Mouse (Mus musculus) thymus, postnatal 4 days (tissue): ENCODE data around the gene Piezo1.

ENCODE experiments used
- DNase-seq: peaks from one replicate; pipeline ENCODE4 v3.0.0; 2021

Piezo1 gene

GRCm38 (mm10) chr8:122544138-122544537 lies 7.0 kb downstream of the Piezo1 start:
- DNase-seq = no peak

DNA sequence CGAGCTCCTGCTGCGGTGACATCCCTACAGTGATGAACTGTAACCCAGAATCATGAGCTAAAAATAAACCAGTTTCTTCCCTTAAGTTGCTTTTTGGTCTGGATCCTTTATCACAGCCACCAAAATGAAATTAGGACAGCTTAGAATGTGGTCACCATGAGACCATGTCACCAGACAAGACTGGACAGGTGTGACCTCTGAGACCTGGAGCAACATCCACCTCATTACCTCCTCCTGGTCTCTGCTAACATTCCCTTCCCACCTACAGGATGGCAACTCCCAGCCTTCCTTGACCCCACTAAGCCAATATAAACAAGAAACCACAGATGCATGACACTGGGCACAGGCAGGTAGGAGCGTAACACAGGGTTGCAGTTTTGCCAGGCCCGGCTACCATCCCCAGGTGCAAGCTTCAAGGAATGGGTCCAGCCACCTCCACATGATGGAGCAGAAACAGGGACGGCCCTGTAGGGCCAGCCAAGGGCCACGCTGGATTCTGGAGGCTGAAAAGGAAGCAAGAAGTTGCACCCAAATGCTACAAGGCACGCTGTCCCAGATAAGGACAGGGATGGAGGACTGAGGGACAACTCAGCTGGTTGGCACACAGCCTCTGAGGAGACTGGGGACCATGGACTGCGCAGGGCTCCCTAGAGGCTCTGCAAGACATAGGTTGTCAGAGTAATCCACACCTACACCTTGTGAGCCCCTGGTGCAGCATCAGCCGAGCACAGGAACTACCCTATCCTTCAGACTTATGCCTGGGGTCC lies 12.6 kb downstream of the Piezo1 start:
- no peak for DNase-seq

DNA sequence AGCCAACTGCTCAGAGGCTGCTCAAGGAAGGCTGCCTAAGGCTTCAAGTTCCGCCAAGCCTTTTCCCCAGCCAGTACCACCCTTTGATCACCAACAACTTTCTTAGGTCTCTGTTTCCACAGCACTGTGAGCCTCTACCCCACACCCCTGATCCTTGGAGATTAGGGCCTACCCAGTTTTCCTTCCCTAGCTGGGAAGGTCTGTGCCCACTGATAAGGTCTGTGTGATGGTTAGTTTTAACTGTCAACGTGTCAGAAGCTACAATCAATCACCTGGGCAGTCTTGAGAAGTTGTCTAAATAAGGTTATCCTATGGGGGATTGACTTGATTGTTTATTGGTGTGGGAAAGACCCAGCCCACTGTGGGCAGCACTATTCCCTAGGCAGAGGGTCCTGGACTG lies 13.3 kb downstream of the Piezo1 start:
- DNase-seq = no peak

- DNase-seq = no peak
Measured at GRCm38 (mm10) chr8:122537033-122537432, 14.1 kb downstream of the Piezo1 start.

DNA sequence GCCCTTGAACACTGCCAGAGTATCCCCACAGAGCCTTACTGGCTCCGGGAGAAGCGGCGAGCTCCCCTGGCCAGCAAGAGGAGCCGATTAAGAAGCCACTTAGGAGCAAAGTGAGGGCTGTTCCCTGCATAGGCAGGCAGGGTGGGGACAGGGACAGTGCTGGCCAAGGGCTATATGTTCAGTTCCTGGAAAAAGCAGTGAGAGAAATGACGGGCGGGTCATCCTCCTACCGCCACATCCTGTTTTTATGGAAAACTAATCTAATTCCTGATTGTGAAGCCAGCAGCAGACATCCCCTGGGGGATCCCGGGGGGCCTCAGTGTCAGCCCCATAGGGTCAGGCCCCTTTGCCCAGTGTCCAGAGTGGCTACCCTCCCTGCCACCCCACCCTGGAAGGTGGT lies 19.8 kb downstream of the Piezo1 start:
- no peak for DNase-seq

- DNase-seq = no peak
Measured at GRCm38 (mm10) chr8:122529159-122529558, 22.0 kb downstream of the Piezo1 start.

DNA sequence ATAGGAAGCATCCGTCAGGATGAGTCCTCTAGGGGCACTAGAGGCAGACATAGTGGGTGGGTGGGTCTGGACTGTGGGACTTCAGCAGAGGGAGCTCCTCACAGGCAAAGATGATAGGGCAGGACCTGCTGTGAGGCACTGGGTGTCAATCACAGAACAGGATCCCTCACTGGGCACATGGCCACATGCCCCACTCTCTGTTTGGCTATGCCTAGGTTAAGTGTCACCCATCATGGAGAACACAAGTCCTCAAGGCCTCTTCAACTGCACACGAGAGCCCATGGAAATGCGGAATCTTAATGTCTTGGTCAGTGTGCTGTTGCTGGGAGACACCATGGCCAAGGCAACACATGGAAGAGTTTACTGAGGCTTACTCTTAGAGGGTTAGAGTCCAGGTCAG lies 23.2 kb downstream of the Piezo1 start:
- DNase-seq = no peak

DNA sequence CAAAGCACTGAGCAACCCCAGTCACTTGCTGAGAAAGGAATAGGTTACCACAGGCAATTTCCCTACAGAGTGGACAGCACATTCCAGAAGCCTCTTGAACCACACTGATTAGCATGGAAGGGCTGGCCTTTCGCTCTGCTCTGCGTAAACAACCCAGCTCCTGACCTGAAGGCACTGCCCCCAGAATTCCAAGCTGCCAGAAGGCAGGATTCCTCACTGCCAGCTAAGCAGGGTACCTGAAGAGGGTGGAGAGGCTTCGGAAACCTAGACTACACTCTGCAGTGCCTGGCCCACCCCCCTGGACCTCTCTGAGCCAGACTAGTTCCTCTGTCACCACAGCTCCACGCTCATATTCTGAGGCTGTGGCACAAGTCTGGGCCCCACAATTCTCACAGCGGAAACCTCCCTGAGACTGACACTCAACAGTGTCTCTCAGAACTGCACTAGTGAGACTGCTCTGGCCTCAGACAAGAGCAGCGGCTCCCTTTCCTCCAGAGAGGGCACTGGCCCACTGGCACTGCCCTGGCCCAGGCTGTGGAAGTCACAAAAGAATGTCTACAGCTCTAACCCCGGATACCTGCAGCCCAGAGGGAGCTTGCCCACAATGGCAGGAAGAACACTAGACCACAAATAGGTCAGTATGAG lies 24.5 kb downstream of the Piezo1 start:
- peak; percentile 52 for DNase-seq

- DNase-seq = no peak
Measured at GRCm38 (mm10) chr8:122526084-122526483, 25.0 kb downstream of the Piezo1 start.

DNA sequence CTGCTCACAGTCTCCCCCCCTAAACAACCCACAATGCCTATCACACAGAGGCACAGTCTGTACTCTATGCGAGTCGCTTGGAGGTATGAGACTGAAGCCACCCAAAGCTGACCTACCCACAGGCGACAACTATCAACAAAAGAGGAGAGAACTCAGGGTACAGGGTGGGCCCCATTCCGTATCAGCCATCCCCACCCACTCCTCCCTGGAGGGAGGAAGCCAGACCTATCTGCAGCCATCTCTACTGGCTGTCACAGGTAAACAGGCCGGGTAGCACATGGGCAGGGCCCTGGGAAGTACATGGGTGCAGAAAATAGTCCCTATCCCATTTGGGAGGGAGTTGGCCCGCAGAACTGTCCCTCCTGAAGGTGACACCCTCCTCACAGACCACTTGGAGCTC lies 26.1 kb downstream of the Piezo1 start:
- DNase-seq = no peak

DNA sequence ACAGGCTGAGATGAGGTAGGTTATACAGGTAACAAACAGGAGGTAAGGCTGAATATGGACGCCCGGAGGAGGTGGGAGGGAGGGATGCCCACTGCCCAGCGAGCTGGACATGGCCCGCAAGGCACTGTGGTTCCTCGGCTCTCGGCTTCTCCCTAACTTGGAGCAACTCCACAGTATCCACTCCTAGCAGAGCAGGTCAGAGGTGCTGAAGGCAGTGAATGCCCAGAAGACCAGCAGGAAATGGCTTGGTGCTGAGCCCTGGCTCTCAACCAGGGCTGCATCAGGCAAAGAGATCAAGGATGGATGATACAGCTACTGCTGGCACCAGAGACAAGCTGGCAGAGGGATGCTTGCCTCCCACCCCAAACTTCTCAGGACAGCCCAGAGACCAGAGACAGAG lies 26.6 kb downstream of the Piezo1 start:
- no peak for DNase-seq

DNA sequence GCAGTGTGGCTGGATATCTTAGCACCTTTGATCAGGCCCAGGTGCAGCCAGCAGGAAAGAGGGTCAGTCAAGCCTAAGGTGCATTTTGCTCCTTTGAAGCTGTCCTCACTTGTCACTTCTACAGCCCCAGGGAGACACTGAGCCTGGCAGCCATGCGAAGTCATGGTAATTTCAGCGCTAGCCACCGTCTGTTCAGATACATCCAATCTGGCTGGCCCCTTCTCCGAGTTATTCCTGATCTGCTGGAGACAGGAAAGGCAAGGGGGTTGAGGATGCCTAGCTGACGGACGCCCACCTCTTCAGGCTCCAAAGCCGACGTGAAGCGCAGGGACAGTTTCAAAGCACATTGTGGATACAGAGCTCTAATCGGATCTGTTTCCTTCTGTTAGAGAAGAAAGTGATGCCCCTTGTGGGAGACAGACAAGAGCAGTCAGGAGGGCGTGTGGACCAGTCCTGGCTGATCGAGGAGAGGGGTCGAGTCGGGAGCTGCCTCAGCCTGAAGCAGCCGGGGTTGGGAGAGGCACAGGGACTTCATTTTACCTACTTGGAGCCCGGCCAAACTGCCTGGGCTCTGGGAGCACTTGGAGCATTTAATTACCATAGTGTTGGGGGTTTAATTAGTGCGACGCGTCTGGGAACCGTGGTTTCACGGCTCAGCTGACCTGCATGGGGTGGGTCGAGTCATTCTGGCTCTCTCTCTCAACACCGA lies 27.3 kb downstream of the Piezo1 start:
- DNase-seq = no peak

DNA sequence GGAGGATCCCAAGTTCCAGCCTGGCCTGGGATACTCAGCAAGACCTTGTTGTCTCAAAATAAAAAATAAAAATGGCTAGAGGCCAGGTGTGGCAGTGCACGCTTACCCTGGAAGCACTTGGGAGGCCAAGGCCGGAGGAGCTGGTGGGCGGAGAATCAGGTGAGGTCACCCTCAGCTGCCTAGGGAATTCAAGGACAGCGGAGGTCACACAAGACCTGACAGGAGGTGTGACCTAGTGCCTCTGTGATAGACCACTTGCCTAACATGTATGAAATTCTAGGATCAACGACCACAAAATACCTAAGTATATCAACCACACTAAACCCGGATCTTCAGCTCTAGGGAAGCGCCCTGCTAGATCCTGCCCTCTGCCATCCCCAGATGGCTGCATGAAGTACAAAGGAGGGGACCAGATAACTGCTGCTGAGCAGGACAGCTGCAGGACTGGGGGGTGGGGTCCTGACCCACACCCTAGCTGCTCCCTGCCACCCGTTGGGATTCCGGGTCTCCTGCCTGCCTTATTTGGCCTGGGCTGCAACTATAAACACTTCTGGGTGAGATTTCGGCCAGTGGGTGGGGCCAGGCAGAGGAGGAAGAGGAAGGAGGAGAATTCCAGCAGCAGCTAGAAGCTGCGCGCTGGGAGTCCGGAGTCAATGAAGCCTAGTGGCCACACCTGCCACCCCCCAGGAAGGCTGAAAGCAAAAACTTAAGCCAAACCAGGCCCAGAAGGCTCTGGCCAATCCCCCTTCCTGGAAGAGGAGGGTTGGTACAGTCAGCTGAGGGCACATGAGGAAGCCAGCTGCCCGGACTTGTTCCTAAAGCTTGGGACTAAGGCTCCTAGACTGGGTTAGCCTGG lies 28.1 kb downstream of the Piezo1 start:
- no peak for DNase-seq

DNA sequence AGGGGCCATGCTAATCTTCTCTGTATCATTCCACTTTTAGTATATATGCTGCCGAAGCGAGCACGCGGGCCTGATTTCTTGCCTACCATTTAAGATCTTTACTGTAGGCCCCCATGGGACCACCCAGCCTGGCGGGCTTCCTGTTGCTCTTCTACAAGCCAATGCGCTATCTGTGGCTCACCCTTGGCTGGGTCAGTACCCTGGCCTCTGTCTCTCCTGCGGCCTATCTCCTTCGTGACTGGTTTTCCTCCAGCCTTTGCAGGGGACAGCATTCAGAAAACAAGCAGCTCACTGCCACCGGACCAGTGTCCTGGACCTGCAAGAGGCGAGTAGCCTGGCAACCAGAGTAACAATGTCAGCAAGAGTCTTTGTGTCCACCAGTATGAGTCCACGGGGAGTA lies 30.5 kb downstream of the Piezo1 start:
- no peak for DNase-seq

- DNase-seq = no peak
Measured at GRCm38 (mm10) chr8:122517541-122518190, 33.5 kb downstream of the Piezo1 start.

- DNase-seq = no peak
Measured at GRCm38 (mm10) chr8:122515699-122516098, 35.4 kb downstream of the Piezo1 start.

GRCm38 (mm10) chr8:122512392-122512791 lies 38.7 kb downstream of the Piezo1 start:
- DNase-seq = no peak

- DNase-seq = no peak
Measured at GRCm38 (mm10) chr8:122511552-122511951, 39.6 kb downstream of the Piezo1 start.

GRCm38 (mm10) chr8:122500856-122501255 lies 50.3 kb downstream of the Piezo1 start:
- DNase-seq = peak; percentile 84

- DNase-seq = peak; percentile 65
Measured at GRCm38 (mm10) chr8:122497912-122498311, 53.2 kb downstream of the Piezo1 start.

DNA sequence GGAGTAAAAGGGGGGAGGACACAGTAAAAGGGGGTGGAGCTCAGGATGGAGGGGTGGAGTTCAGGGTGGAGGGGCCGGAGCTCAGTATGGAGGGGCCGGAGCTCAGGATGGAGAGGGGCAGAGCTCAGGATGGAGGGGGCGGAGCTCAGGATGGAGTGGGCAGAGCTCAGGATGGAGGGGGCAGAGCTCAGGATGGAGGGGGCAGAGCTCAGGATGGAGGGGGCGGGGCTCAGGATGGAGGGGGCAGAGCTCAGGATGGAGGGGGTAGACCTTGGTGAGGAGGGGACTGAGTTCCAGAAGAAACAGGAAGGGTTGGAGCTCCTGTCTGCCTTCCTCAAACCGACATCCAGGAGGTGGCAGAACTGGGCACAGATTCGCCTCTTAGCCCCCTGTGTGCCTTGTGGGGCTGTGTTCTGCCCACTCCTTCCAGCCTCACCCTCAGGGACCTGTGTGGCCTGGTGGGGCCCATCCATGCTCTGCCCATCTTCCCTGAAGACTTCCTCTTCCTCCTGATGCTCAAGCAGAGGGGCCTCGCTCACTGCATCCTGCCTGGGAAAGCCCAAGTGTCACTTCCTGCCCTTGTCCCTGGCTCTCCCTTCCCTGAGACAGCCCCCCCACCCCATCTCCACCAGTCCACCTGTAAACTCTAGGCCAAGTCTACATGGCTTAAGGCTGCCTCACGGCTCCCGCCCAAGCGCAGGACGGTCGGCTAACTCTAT lies 54.0 kb downstream of the Piezo1 start:
- DNase-seq = no peak

DNA sequence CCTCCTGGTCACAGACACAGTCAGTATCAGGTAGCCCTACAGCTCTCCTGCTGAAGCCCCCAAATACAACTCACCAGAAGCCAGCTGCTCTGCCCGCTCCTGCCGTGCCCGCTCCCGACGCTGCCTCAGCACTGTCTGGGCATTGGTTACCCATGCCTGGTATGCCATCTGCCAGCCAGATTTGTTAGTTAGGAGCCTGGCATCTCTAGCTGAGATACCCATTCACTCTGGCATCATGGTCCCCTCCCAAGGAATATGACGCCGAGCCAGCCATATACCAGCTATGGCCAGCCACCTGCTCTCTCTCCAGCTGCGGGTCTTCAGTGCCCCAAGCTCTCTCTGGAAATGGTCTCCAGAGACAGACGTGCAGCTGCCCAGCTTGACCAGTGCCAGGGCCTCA lies 62.7 kb downstream of the Piezo1 start:
- no peak for DNase-seq
